15 mouse cellular contexts compared by ENCODE assay signal in the genomic region with DNA sequence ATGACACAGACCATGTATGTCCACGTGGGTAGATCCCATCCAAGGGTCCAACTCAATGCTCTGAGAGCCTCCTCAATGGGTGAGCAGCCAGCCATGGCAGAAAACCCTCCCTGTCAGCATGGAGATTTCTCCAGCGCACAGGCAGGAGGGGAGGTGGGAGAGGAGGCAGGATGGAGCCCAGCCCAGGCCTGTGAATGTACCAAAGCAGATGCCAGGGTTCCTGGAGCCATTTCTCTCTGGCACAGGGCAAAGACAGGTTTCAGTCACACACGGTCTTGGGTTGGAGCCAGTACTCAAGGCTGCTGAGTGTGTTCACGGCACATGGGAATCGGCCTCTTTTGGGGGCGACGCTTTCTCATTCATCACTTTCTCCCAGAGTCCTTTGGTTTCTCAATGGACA.
DNase-seq lines count a peak whose midpoint lies in the region.
"Had no signal": no experiment of that assay in that cellular context is flagged by ENCODE, and none has a peak within 500 bp of the region (broad histone marks: within the 10 kb centered on the region; RNA-seq: fewer than 3 reads in every experiment).

No protein-coding gene starts in this region.

- peak; percentile 55 for DNase-seq in cerebellum, adult 9-10 months
- no peak for DNase-seq in cerebellum, postnatal 4 days (ENCODE audit: low spot score in 2 of 2)
- peak; percentile 54 for DNase-seq in layer of hippocampus, adult 11-12 months (ENCODE audit: low spot score)
- no peak for DNase-seq in layer of hippocampus, adult 9-10 months (ENCODE audit: low spot score)
- DNase-seq in cerebellum, postnatal 25 days: peak; percentile 55 to 70
- DNase-seq in spleen, postnatal 10 days (ENCODE audit: low spot score in 2 of 2): no peak
- DNase-seq in gastrocnemius, postnatal 4 days (ENCODE audit: low spot score in 2 of 2): no peak
- DNase-seq: adrenal gland, postnatal 25 days; gastrocnemius, postnatal 14 days; heart, adult 2 months; kidney, adult 18-20 months; liver, postnatal 0 days; lung, postnatal 10 days; right cerebral cortex, adult 18-20 months; thymus, postnatal 36 days had no signal

Comparison
In these comparisons a context has a peak if more than half of its experiments do, and no peak if none do; other contexts are left out.
1. DNase-seq: peak in cerebellum, adult 9-10 months (single experiment), layer of hippocampus, adult 11-12 months (single experiment) and cerebellum, postnatal 25 days (2 of 2); none in cerebellum, postnatal 4 days (0 of 2), layer of hippocampus, adult 9-10 months (single experiment), spleen, postnatal 10 days (0 of 2) and gastrocnemius, postnatal 4 days (0 of 2).